19 mouse cellular contexts compared by ENCODE assay signal in genomic region chr7:44672193-44672592, GRCm38 (mm10). TPM values are rescaled to one million over a fixed set of nuclear protein-coding genes. Genes with fewer than 3 reads are reported as not detected.
A peak's percentile ranks its signal among the peaks of the same experiment; 100 is the strongest.
DNase-seq lines count a peak whose midpoint lies in the region; ATAC-seq and TF ChIP-seq lines count a peak whose summit lies in the region.
"Had no signal": no experiment of that assay in that cellular context is flagged by ENCODE, and none has a peak within 500 bp of the region (broad histone marks: within the 10 kb centered on the region; RNA-seq: fewer than 3 reads in every experiment).

No protein-coding gene starts in this region.

- H3K27ac ChIP-seq in lung, postnatal 0 days (ENCODE audit: low read length), result no peak overlapping the region
- no peak overlapping the region for H3K27ac ChIP-seq in neural tube, embryonic 15.5 days (replicated peaks)
- H3K27ac ChIP-seq: heart, embryonic 10.5 days; liver, embryonic 12.5 days had no signal

- no peaks in the 10 kb centered on the region for H3K36me3 ChIP-seq in lung, postnatal 0 days (ENCODE audit: insufficient read depth, low read length)
- no peaks in the 10 kb centered on the region for H3K36me3 ChIP-seq in neural tube, embryonic 15.5 days
- H3K36me3 ChIP-seq: forebrain, embryonic 10.5 days; heart, embryonic 10.5 days; liver, embryonic 12.5 days had no signal

- H3K4me3 ChIP-seq in lung, postnatal 0 days (ENCODE audit: low read depth, low read length), result no peak overlapping the region
- no peak overlapping the region for H3K4me3 ChIP-seq in neural tube, embryonic 15.5 days (replicated peaks)
- H3K4me3 ChIP-seq: forebrain, embryonic 10.5 days; layer of hippocampus, adult 2 months; liver, embryonic 12.5 days had no signal

- H3K4me2 ChIP-seq in lung, postnatal 0 days (replicated peaks; ENCODE audit: low read depth, low read length), result no peak overlapping the region
- no peak overlapping the region for H3K4me2 ChIP-seq in neural tube, embryonic 15.5 days
- H3K4me2 ChIP-seq: liver, embryonic 12.5 days had no signal

- 0 out of 2 replicates have a peak, but pooled peaks cover 5% of the 10 kb centered on the region for H3K27me3 ChIP-seq in lung, postnatal 0 days (replicated peaks; ENCODE audit: insufficient read depth, low read length)
- H3K27me3 ChIP-seq in neural tube, embryonic 15.5 days (replicated peaks), result peaks cover 18% of the 10 kb centered on the region

- no peaks in the 10 kb centered on the region for H3K9me3 ChIP-seq in lung, postnatal 0 days (ENCODE audit: low read length)
- no peaks in the 10 kb centered on the region for H3K9me3 ChIP-seq in neural tube, embryonic 15.5 days (replicated peaks)
- H3K9me3 ChIP-seq: forebrain, embryonic 10.5 days; heart, embryonic 10.5 days had no signal

- DNase-seq in cerebellum, adult 9-10 months, result peak; percentile 76
- DNase-seq in lung, postnatal 0 days (ENCODE audit: low spot score), result peak; percentile 33
- DNase-seq in lung, postnatal 25 days (ENCODE audit: low spot score), result no peak
- peak; percentile 18 for DNase-seq in induced T-regulatory cell, adult 2 months (ENCODE audit: low read depth)
- peak; percentile 8 for DNase-seq in naive thymus-derived CD4-positive, alpha-beta T cell, adult 2 months (ENCODE audit: low read depth)
- DNase-seq in gastrocnemius, postnatal 10 days, result no peak
- DNase-seq: adrenal gland, adult 8-10 months; heart, postnatal 4 days had no signal

- peaks cover 4% of the 10 kb centered on the region; the same call in 1 of the 2 replicates for H3K4me1 ChIP-seq in lung, postnatal 0 days (ENCODE audit: insufficient read depth, low read depth, low read length)
- H3K4me1 ChIP-seq in neural tube, embryonic 15.5 days, result peaks cover 12% of the 10 kb centered on the region

- no peak for TF ChIP-seq EP300 in lung, postnatal 0 days (IDR thresholded peaks at IDR 0.05)

- TF ChIP-seq CTCF in lung, postnatal 0 days (IDR thresholded peaks at IDR 0.05), result no peak

- WGBS in lung, postnatal 0 days, result 55% methylated on average over 5 of the region's 5 CpGs
- 87% methylated on average over 5 of the region's 5 CpGs for WGBS in neural tube, embryonic 15.5 days

- no peak for ATAC-seq in cerebellum, adult (ENCODE audit: insufficient number of reproducible peaks, low FRiP score, low TSS enrichment)
- no peak for ATAC-seq in lung, postnatal 0 days
- no peak for ATAC-seq in neural tube, embryonic 15.5 days (ENCODE audit: low FRiP score)
- ATAC-seq: liver, embryonic 12.5 days had no signal

- H3K9ac ChIP-seq in lung, postnatal 0 days (replicated peaks; ENCODE audit: low read depth), result no peak overlapping the region
- no peak overlapping the region for H3K9ac ChIP-seq in neural tube, embryonic 15.5 days (replicated peaks)
- H3K9ac ChIP-seq: liver, embryonic 12.5 days had no signal

RNA-seq across cellular contexts. Expression of gene Myh14, which starts 1.6 kb away (rescaled TPM):
- polyA plus RNA-seq in lung, postnatal 0 days (2015; fragmentation: Nextera tagmentation; extraction: Ambion mirVana), result 202 and 215 TPM in 2 replicates
- 4.8 and 6.0 TPM in 2 replicates for polyA plus RNA-seq in neural tube, embryonic 15.5 days (2015; fragmentation: Nextera tagmentation; extraction: Ambion mirVana)
- total RNA-seq in gastrocnemius, postnatal 10 days (2021), result 10 to 100 TPM; 21.4 to 23.3 TPM
- total RNA-seq: megakaryocyte progenitor cell, adult 5-6 weeks; neutrophil, adult 5-6 weeks had no signal

RNA-seq across cellular contexts. Expression of gene Izumo2, which starts 36.3 kb away (rescaled TPM):
- not detected in 2 replicates for polyA plus RNA-seq in lung, postnatal 0 days (2015; fragmentation: Nextera tagmentation; extraction: Ambion mirVana)
- not detected in 2 replicates for polyA plus RNA-seq in neural tube, embryonic 15.5 days (2015; fragmentation: Nextera tagmentation; extraction: Ambion mirVana)
- not detected for total RNA-seq in gastrocnemius, postnatal 10 days (2021)
- total RNA-seq: adrenal gland, adult 8-10 months; heart, postnatal 4 days; layer of hippocampus, adult 2 months; megakaryocyte progenitor cell, adult 5-6 weeks; midbrain, postnatal 0 days; neutrophil, adult 5-6 weeks had no signal
- polyA plus RNA-seq: embryonic facial prominence, embryonic 11.5 days; forebrain, embryonic 10.5 days; heart, embryonic 10.5 days; liver, embryonic 12.5 days; midbrain, postnatal 0 days; thymus, postnatal 0 days had no signal

Comparison
In these comparisons a context has a peak if more than half of its experiments do, and no peak if none do; other contexts are left out.
1. DNase-seq: peak in cerebellum, adult 9-10 months (single experiment), lung, postnatal 0 days (single experiment), induced T-regulatory cell, adult 2 months (single experiment) and naive thymus-derived CD4-positive, alpha-beta T cell, adult 2 months (single experiment); none in lung, postnatal 25 days (single experiment) and gastrocnemius, postnatal 10 days (single experiment).
2. RNA of gene Myh14, which starts 1.6 kb away (polyA plus RNA-seq): 202 to 215 TPM in lung, postnatal 0 days; 4.8 to 6.0 TPM in neural tube, embryonic 15.5 days; every median in the first group is over 10 times any median in the second.